Mouse (Mus musculus) G1E (cell line): ENCODE measurements around the gene A430005L14Rik.

Experiments
- CTCF ChIP-seq: IDR thresholded peaks from 2 replicates; pipeline ENCODE4 v1.5.1; 2012; ENCODE audit warnings: low read depth, low read length, inconsistent platforms, mixed read lengths
- GATA1 ChIP-seq: IDR thresholded peaks from 2 replicates; pipeline ENCODE4 v1.6.1; 2012; ENCODE audit warnings: borderline replicate concordance, low read length, inconsistent platforms, mixed read lengths
- GATA2 ChIP-seq: IDR thresholded peaks from 2 replicates; pipeline ENCODE4 v1.6.1; 2012; ENCODE audit warnings: low read depth, low read length, inconsistent platforms, borderline replicate concordance
- POLR2AphosphoS5 ChIP-seq: IDR thresholded peaks from 2 replicates; pipeline ENCODE4 v1.6.1; 2012; ENCODE audit warnings: low read depth, low read length, inconsistent platforms; ENCODE audit not compliant: insufficient replicate concordance
- TAL1 ChIP-seq: conservative IDR thresholded peaks from 2 replicates; pipeline ENCODE4 v1.6.1; 2012; ENCODE audit warnings: low read depth, low read length, inconsistent platforms, mixed read lengths

DNA sequence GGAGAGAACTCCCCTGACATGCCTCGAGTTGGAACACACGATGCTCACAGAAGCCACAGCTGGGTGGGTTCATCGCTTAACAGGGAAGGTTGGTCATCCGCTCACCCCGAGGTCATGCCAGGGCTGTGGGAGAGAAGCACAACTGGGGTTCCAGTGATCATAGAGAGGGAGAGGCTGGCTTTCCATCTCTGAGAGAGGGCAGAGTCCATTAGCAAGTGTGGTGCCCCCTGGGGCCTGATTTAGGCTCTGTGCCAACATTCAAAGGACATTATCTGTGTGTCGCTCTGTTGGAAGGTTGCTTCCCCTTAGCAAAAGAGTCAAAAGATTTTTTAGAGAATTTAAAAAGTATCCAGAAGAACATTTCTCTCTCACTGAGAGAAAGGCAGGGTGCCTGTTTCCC lies 12.8 kb upstream of the A430005L14Rik start:
- TF ChIP-seq CTCF (no peak), TAL1 (no peak), POLR2AphosphoS5 (no peak), GATA1 (no peak), GATA2 (no peak)
